Mouse (Mus musculus) spleen, adult 2 months (tissue): ENCODE measurements around the gene Rcn2. TPM values are rescaled to one million over a fixed set of nuclear protein-coding genes. Genes with fewer than 3 reads are reported as not detected.
"Not testable (repeated sequence)": the region's sequence is repeated elsewhere in the genome, so short reads cannot be mapped to it uniquely, and the experiment has no call there.

Source experiments
- DNase-seq, 2 experiments: peaks; one replicate each; pipeline versions ENCODE4 v3.0.0 to v3.0.0-alpha.2; 2012 to 2021; ENCODE audit warnings: low spot score in 2 of 2, low read depth in 1 of 2
- H3K27ac ChIP-seq: fragments of 200-500 bp; 2 replicates; pipeline ENCODE4 v1.5.1; 2012; ENCODE audit warnings: low read length, inconsistent platforms; ENCODE audit not compliant: insufficient read depth
- H3K27me3 ChIP-seq: fragments of 200-500 bp; 2 replicates; pipeline ENCODE4 v1.6.1; 2012; ENCODE audit warnings: mild to moderate bottlenecking, moderate library complexity, low read length, inconsistent platforms; ENCODE audit not compliant: control insufficient read depth, insufficient read depth
- H3K36me3 ChIP-seq: fragments of 200-500 bp; 2 replicates; pipeline ENCODE4 v1.6.1; 2012; ENCODE audit warnings: mild to moderate bottlenecking, low read length, inconsistent platforms; ENCODE audit not compliant: control insufficient read depth, insufficient read depth
- H3K4me1 ChIP-seq: fragments of 200-500 bp; 2 replicates; pipeline ENCODE4 v1.6.1; 2011; ENCODE audit warnings: inconsistent platforms; ENCODE audit not compliant: control insufficient read depth, insufficient read depth, insufficient read length
- H3K4me3 ChIP-seq: fragments of 200-500 bp; 2 replicates; pipeline ENCODE4 v1.5.1; 2011; ENCODE audit warnings: mild to moderate bottlenecking, inconsistent platforms; ENCODE audit not compliant: insufficient read depth, insufficient read length; ENCODE audit errors: extremely low read depth
- CTCF ChIP-seq: fragments of 200-500 bp; IDR thresholded peaks from 2 replicates; pipeline ENCODE4 v1.5.1; 2011; ENCODE audit warnings: mild to moderate bottlenecking, inconsistent platforms; ENCODE audit not compliant: insufficient read depth, insufficient read length, insufficient replicate concordance; ENCODE audit errors: extremely low read depth
- POLR2A ChIP-seq: fragments of 200-500 bp; IDR thresholded peaks from 2 replicates; pipeline ENCODE4 v1.6.1; 2011; ENCODE audit warnings: low read depth, low read length, inconsistent platforms
- WGBS: fragments of 180-500 bp; shearing (Covaris S2); methylation state at CpG from one replicate; pipeline ENCODE4 v1.1.7; 2018; 5-methylcytosine and 5-hydroxymethylcytosine counted together
- polyA plus RNA-seq: library from polyadenylated mRNA; depleted of rRNA; stranded (reverse); fragments of >200 nt; gene quantifications from 2 replicates; pipeline ENCODE4 v1.2.3, GENCODE M21; 2012; rRNA removed

The Rcn2 gene
- polyA plus RNA-seq, result 27.6 and 41.9 TPM in 2 replicates

GRCm38 (mm10) chr9:56041372-56042180 is at the start of gene Rcn2:
Rcn2 (plus strand) TSS chr9:56041845.
- peaks cover 2% of the 10 kb centered on the region for H3K4me1 ChIP-seq
- under 1% methylated on average over 49 of the region's 49 CpGs for WGBS
- no peak for TF ChIP-seq CTCF
- TF ChIP-seq POLR2A, result peak; percentile 84
- H3K4me3 ChIP-seq, result peak within 1 kb of the TSS; percentile 85
- H3K27ac ChIP-seq, result peak within 1 kb of the TSS; percentile 68
- H3K27me3 ChIP-seq, result no peaks in the 10 kb centered on the region
- H3K36me3 ChIP-seq, result peaks cover 1% of the 10 kb centered on the region
- DNase-seq, result peak; percentile 83 to 94

DNA sequence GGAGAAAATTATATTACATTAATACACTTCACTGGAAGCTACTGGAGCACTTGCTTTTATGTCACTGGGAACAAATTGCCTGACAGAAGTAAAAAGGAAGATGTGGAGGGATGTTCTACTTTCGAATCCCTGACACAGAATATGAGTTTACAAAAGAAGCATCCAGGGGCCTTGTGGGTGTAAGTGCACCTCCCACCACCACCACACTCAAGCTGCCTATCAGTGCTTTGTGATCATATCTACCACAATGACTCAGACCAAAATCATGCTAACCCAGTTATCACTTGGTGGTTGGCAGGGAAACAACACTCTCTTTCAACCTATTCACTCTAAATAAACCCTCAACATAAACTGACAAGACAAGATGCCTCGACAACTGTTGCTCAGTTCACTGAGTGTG is 37.0 kb upstream of the Rcn2 start:
- DNase-seq, H3K36me3 ChIP-seq, H3K4me1 ChIP-seq, H3K4me3 ChIP-seq, H3K27me3 ChIP-seq, H3K27ac ChIP-seq: not testable (repeated sequence)
- 71% methylated on average over 1 of the region's 2 CpGs for WGBS

- Histone ChIP-seq H3K27me3 (no peaks in the 10 kb centered on the region), H3K4me1 (no peaks in the 10 kb centered on the region), H3K4me3 (no peak within 1 kb of the TSS), H3K36me3 (no peaks in the 10 kb centered on the region), H3K27ac (no peak within 1 kb of the TSS)
- 79% methylated on average over 4 of the region's 4 CpGs for WGBS
- DNase-seq, result no peak
- TF ChIP-seq CTCF, result no peak
- no peak for TF ChIP-seq POLR2A
These were observed 31.2 kb upstream of the Rcn2 start, which contains the start of gene 4930563M21Rik for GRCm38 (mm10) chr9:56010450-56010849. 4930563M21Rik (minus strand) TSS chr9:56010550.

DNA sequence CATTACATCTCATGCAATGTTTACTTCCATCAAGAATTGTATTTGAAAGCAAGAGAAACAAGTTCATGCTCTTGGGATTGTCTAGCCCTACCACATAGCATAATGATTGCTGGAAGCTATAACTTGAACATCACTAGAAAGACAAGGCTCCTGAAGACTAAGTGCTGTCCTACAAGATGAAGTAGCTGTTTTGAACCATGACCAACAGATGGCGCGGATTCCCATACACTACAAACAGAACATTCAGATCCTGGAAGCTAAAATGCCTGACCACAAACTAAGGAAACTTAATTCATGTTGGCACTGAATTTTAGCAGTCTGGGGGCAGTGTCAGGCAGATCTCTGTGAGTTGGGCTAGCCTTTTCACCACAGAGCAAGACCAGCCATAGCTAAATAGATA is 16.9 kb upstream of the Rcn2 start:
- Histone ChIP-seq H3K27me3 (no peaks in the 10 kb centered on the region), H3K4me1 (no peaks in the 10 kb centered on the region), H3K4me3 (no peak overlapping the region), H3K36me3 (no peaks in the 10 kb centered on the region), H3K27ac (no peak overlapping the region)
- no peak for TF ChIP-seq CTCF
- TF ChIP-seq POLR2A, result no peak
- DNase-seq, result no peak
- WGBS, result 70% methylated on average over 2 of the region's 2 CpGs

DNA sequence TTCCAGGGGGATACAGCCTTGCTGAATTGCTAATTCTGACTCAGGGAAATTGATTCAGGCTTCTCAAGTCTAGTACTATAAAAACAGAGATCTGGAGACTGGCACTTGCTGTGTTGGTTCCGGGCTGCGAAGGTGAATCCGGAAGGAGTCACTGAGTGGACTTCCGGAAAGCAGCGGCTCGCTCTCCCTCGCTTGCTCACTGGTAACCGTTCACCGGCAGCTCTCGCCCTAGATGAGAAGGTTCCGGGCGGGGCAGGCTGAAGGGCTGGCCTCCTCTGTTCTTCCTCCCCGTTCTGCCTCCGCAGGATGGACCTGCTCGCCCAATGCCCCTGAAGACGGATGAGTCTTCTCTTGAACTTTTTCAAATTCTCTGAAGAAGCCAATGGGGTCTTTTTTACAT is 14.4 kb upstream of the Rcn2 start:
- no peak for DNase-seq
- Histone ChIP-seq H3K36me3 (no peaks in the 10 kb centered on the region), H3K27ac (no peak overlapping the region), H3K4me3 (no peak overlapping the region), H3K27me3 (no peaks in the 10 kb centered on the region), H3K4me1 (no peaks in the 10 kb centered on the region)
- TF ChIP-seq CTCF (no peak), POLR2A (no peak)
- WGBS, result 88% methylated on average over 16 of the region's 16 CpGs

GRCm38 (mm10) chr9:56032219-56032618 is 9.4 kb upstream of the Rcn2 start:
- no peak overlapping the region for H3K27ac ChIP-seq
- H3K36me3 ChIP-seq, result no peaks in the 10 kb centered on the region
- no peak for DNase-seq
- 68% methylated on average over 3 of the region's 3 CpGs for WGBS
- no peak overlapping the region for H3K4me3 ChIP-seq
- TF ChIP-seq POLR2A (no peak), CTCF (no peak)
- no peaks in the 10 kb centered on the region for H3K27me3 ChIP-seq
- H3K4me1 ChIP-seq, result no peaks in the 10 kb centered on the region

DNA sequence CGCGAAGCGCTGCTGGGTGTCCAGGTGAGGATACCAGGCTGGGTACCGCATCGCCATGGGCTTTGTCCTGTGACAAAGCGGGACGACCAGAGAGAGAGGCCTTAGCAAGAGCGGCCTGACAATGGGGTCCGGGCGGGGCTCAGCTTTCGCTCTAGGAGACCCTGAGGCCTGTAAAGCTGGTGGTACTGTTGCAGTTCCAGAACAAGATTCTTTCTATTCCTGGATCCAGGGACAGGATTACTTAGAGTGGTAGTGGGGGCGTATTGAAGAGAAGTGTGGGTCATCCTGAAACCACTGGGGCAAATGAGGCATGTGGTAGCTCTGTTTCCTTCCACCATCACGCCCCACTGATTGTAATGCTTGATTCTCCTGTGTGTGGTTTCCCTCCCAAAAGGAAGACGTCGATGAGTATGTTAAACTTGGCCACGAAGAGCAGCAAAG is 556 bp downstream of the Rcn2 start:
- H3K4me3 ChIP-seq, result peak overlapping the region; percentile 85
- H3K27me3 ChIP-seq, result no peaks in the 10 kb centered on the region
- peaks cover 1% of the 10 kb centered on the region for H3K36me3 ChIP-seq
- 2% methylated on average over 16 of the region's 16 CpGs for WGBS
- peaks cover 2% of the 10 kb centered on the region for H3K4me1 ChIP-seq
- DNase-seq, result no peak
- peak overlapping the region; percentile 68 for H3K27ac ChIP-seq
- TF ChIP-seq POLR2A, result no peak
- TF ChIP-seq CTCF, result no peak
